Mouse (Mus musculus): ENCODE results near the gene Astn2. TPM values are rescaled to one million over a fixed set of nuclear protein-coding genes. Genes with fewer than 3 reads are reported as not detected.

Astn2 gene
- polyA plus RNA-seq, 1 experiment: not detected

GRCm38 (mm10) chr4:65832971-65833370 is 571.4 kb downstream of the Astn2 start:
- TF ChIP-seq CTCF (IDR thresholded peaks at IDR 0.05; ENCODE audit: insufficient read depth, low read depth, low read length): no peak
- TF ChIP-seq POLR2A (IDR thresholded peaks at IDR 0.05; ENCODE audit: insufficient read depth, low read depth, low read length): no peak
- no peak overlapping the region for H3K27ac ChIP-seq (ENCODE audit: insufficient read depth, low read depth, low read length)
- H3K4me1 ChIP-seq (ENCODE audit: control insufficient read depth, insufficient read depth, low read length): no peaks in the 10 kb centered on the region
- no peak overlapping the region for H3K4me3 ChIP-seq (ENCODE audit: insufficient read depth, low read depth, low read length)
- 78% methylated on average over 1 of the region's 1 CpGs for WGBS

- 95% methylated on average over 3 of the region's 3 CpGs for WGBS
- no peak for TF ChIP-seq POLR2A (IDR thresholded peaks at IDR 0.05; ENCODE audit: insufficient read depth, low read depth, low read length)
- no peak for TF ChIP-seq CTCF (IDR thresholded peaks at IDR 0.05; ENCODE audit: insufficient read depth, low read depth, low read length)
- Histone ChIP-seq H3K27ac (ENCODE audit: insufficient read depth, low read depth, low read length) (no peak overlapping the region), H3K4me1 (ENCODE audit: control insufficient read depth, insufficient read depth, low read length) (no peaks in the 10 kb centered on the region), H3K4me3 (ENCODE audit: insufficient read depth, low read depth, low read length) (no peak overlapping the region)
These were observed 572.5 kb downstream of the Astn2 start for GRCm38 (mm10) chr4:65831872-65832271.

- Histone ChIP-seq H3K27ac (ENCODE audit: insufficient read depth, low read depth, low read length) (no peak overlapping the region), H3K4me1 (ENCODE audit: control insufficient read depth, insufficient read depth, low read length) (no peaks in the 10 kb centered on the region), H3K4me3 (ENCODE audit: insufficient read depth, low read depth, low read length) (no peak overlapping the region)
- 46% methylated on average over 3 of the region's 3 CpGs for WGBS
- TF ChIP-seq CTCF (IDR thresholded peaks at IDR 0.05; ENCODE audit: insufficient read depth, low read depth, low read length): no peak
- TF ChIP-seq POLR2A (IDR thresholded peaks at IDR 0.05; ENCODE audit: insufficient read depth, low read depth, low read length): no peak
These were observed 573.9 kb downstream of the Astn2 start for GRCm38 (mm10) chr4:65830495-65830894.

GRCm38 (mm10) chr4:65821070-65821469 is 583.3 kb downstream of the Astn2 start:
- Histone ChIP-seq H3K4me3 (ENCODE audit: insufficient read depth, low read depth, low read length) (no peak overlapping the region), H3K27ac (ENCODE audit: insufficient read depth, low read depth, low read length) (no peak overlapping the region), H3K4me1 (ENCODE audit: control insufficient read depth, insufficient read depth, low read length) (no peaks in the 10 kb centered on the region)
- TF ChIP-seq CTCF (IDR thresholded peaks at IDR 0.05; ENCODE audit: insufficient read depth, low read depth, low read length): no peak
- TF ChIP-seq POLR2A (IDR thresholded peaks at IDR 0.05; ENCODE audit: insufficient read depth, low read depth, low read length): no peak
- 78% methylated on average over 2 of the region's 2 CpGs for WGBS

GRCm38 (mm10) chr4:65820236-65820635 is 584.2 kb downstream of the Astn2 start:
- H3K27ac ChIP-seq (ENCODE audit: insufficient read depth, low read depth, low read length): no peak overlapping the region
- no peak overlapping the region for H3K4me3 ChIP-seq (ENCODE audit: insufficient read depth, low read depth, low read length)
- 63% methylated on average over 2 of the region's 2 CpGs for WGBS
- H3K4me1 ChIP-seq (ENCODE audit: control insufficient read depth, insufficient read depth, low read length): no peaks in the 10 kb centered on the region
- TF ChIP-seq CTCF (IDR thresholded peaks at IDR 0.05; ENCODE audit: insufficient read depth, low read depth, low read length) (no peak), POLR2A (IDR thresholded peaks at IDR 0.05; ENCODE audit: insufficient read depth, low read depth, low read length) (no peak)

GRCm38 (mm10) chr4:65819835-65820234 is 584.6 kb downstream of the Astn2 start:
- WGBS: 41% methylated on average over 3 of the region's 3 CpGs
- no peak overlapping the region for H3K27ac ChIP-seq (ENCODE audit: insufficient read depth, low read depth, low read length)
- H3K4me1 ChIP-seq (ENCODE audit: control insufficient read depth, insufficient read depth, low read length): no peaks in the 10 kb centered on the region
- TF ChIP-seq CTCF (IDR thresholded peaks at IDR 0.05; ENCODE audit: insufficient read depth, low read depth, low read length) (no peak), POLR2A (IDR thresholded peaks at IDR 0.05; ENCODE audit: insufficient read depth, low read depth, low read length) (no peak)
- no peak overlapping the region for H3K4me3 ChIP-seq (ENCODE audit: insufficient read depth, low read depth, low read length)

- TF ChIP-seq CTCF (IDR thresholded peaks at IDR 0.05; ENCODE audit: insufficient read depth, low read depth, low read length): no peak
- no peak for TF ChIP-seq POLR2A (IDR thresholded peaks at IDR 0.05; ENCODE audit: insufficient read depth, low read depth, low read length)
- no peaks in the 10 kb centered on the region for H3K4me1 ChIP-seq (ENCODE audit: control insufficient read depth, insufficient read depth, low read length)
- no peak overlapping the region for H3K4me3 ChIP-seq (ENCODE audit: insufficient read depth, low read depth, low read length)
- no peak overlapping the region for H3K27ac ChIP-seq (ENCODE audit: insufficient read depth, low read depth, low read length)
- WGBS: 93% methylated on average over 2 of the region's 2 CpGs
These were observed 590.3 kb downstream of the Astn2 start for GRCm38 (mm10) chr4:65814176-65814535.

GRCm38 (mm10) chr4:65813500-65814175 is 590.8 kb downstream of the Astn2 start:
- Histone ChIP-seq H3K4me3 (ENCODE audit: insufficient read depth, low read depth, low read length) (no peak overlapping the region), H3K27ac (ENCODE audit: insufficient read depth, low read depth, low read length) (no peak overlapping the region), H3K4me1 (ENCODE audit: control insufficient read depth, insufficient read depth, low read length) (no peaks in the 10 kb centered on the region)
- WGBS: 83% methylated on average over 1 of the region's 1 CpGs
- TF ChIP-seq CTCF (IDR thresholded peaks at IDR 0.05; ENCODE audit: insufficient read depth, low read depth, low read length): no peak
- no peak for TF ChIP-seq POLR2A (IDR thresholded peaks at IDR 0.05; ENCODE audit: insufficient read depth, low read depth, low read length)

- no peaks in the 10 kb centered on the region for H3K4me1 ChIP-seq (ENCODE audit: control insufficient read depth, insufficient read depth, low read length)
- H3K27ac ChIP-seq (ENCODE audit: insufficient read depth, low read depth, low read length): no peak overlapping the region
- TF ChIP-seq POLR2A (IDR thresholded peaks at IDR 0.05; ENCODE audit: insufficient read depth, low read depth, low read length) (no peak), CTCF (IDR thresholded peaks at IDR 0.05; ENCODE audit: insufficient read depth, low read depth, low read length) (no peak)
- no peak overlapping the region for H3K4me3 ChIP-seq (ENCODE audit: insufficient read depth, low read depth, low read length)
- WGBS: 86% methylated on average over 3 of the region's 3 CpGs
These were observed 597.1 kb downstream of the Astn2 start for GRCm38 (mm10) chr4:65807341-65807740.
